Mouse (Mus musculus) ES-Bruce4 (cell line): Measurements from ENCODE around the gene Bbs10. TPM values are rescaled to one million over a fixed set of nuclear protein-coding genes. Genes with fewer than 3 reads are reported as not detected.

Experiments used
- H3K27ac ChIP-seq: 2 replicates; pipeline ENCODE4 v1.5.1; 2012; ENCODE audit warnings: low read length, inconsistent platforms; ENCODE audit not compliant: insufficient read depth
- H3K27me3 ChIP-seq: 2 replicates; pipeline ENCODE4 v1.6.1; 2012; ENCODE audit warnings: mild to moderate bottlenecking, low read length, inconsistent platforms; ENCODE audit not compliant: control insufficient read depth, poor library complexity, insufficient read depth, severe bottlenecking
- H3K36me3 ChIP-seq: 2 replicates; pipeline ENCODE4 v1.6.1; 2012; ENCODE audit warnings: inconsistent platforms, mild to moderate bottlenecking, low read length, moderate library complexity; ENCODE audit not compliant: control insufficient read depth, poor library complexity, insufficient read depth, severe bottlenecking
- H3K4me1 ChIP-seq: one replicate; pipeline ENCODE4 v1.8.1; 2011; ENCODE audit warnings: low read length; ENCODE audit not compliant: control insufficient read depth, insufficient read depth
- H3K4me3 ChIP-seq: 2 replicates; pipeline ENCODE4 v1.5.1; 2011; ENCODE audit warnings: low read depth, mild to moderate bottlenecking, low read length
- H3K9ac ChIP-seq: 2 replicates; pipeline ENCODE4 v1.6.1; 2012; ENCODE audit warnings: low read depth, mild to moderate bottlenecking, inconsistent platforms; ENCODE audit not compliant: poor library complexity, severe bottlenecking
- H3K9me3 ChIP-seq: replicated peaks from 2 replicates; pipeline ENCODE4 v1.6.1; 2012; ENCODE audit warnings: mild to moderate bottlenecking, low read length, inconsistent platforms; ENCODE audit not compliant: control insufficient read depth, poor library complexity, insufficient read depth, severe bottlenecking
- CTCF ChIP-seq: IDR thresholded peaks from one replicate; pipeline ENCODE4 v1.8.1; 2011; ENCODE audit warnings: low read depth, low read length
- EP300 ChIP-seq: IDR thresholded peaks from 2 replicates; pipeline ENCODE4 v1.6.1; 2011; ENCODE audit warnings: low read depth, low read length; ENCODE audit not compliant: insufficient read depth
- POLR2A ChIP-seq: IDR thresholded peaks from one replicate; pipeline ENCODE4 v1.8.1; 2011; ENCODE audit warnings: low read length; ENCODE audit not compliant: insufficient read depth
- polyA plus RNA-seq: library from polyadenylated mRNA; stranded (reverse); fragments of >200 nt; gene quantifications from 2 replicates; pipeline ENCODE4 v1.2.4, GENCODE M21; 2011; ENCODE audit warnings: low read depth; ENCODE audit not compliant: missing spikeins, insufficient read depth, insufficient read length

The Bbs10 gene
- polyA plus RNA-seq: 3.4 and 4.4 TPM in 2 replicates

DNA sequence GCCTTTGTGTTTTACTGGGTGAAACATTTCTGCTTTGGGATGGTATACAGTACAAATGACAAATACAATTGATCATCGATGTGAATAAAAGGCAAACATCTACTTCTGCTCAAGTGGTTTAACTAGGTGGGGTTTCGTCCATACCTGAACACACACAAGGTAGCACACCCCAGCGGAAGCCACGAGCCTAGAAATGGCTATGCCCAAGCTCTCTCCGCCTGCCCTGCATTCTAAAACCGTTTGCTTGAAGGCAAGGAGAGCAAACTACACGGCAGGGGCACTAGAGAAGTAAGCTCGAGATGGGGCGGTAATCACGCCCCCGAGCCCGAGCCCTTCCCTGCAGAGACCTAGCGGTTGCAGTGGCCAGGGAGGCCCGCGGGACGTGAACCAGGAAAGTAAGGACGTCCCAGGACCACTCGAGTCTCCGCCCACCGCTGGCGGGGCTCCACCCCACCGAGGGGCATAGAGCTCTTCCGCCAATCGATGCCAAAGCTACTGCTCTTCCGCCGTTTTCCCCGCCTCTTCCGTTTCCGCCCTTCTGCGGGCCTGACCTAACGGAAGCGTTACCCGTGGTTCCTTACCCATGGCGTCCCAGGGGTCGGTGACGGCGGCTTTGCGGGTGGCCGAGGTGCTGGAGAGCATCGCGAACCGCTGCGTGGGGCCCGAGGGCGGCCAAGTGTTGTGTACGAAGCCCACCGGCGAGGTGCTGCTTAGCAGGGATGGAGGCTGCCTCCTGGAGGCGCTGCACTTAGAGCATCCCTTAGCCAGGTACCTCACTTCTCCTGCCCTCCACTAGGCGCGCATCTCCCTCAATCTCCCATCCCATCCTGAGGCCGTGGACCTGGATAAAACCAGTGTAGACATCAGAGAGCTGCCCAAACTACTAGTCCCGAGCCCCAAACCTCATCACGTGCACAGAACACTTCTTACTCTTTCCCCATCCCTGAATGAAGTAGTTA is at the start of gene Bbs10:
TSS of gene Bbs10 (plus strand) at position 540 of the 959 bp plus-strand sequence.
- Histone ChIP-seq H3K4me3 (peak within 1 kb of the TSS; percentile 96), H3K27ac (no peak within 1 kb of the TSS), H3K4me1 (peaks cover 1% of the 10 kb centered on the region), H3K9ac (peak within 1 kb of the TSS; percentile 71), H3K27me3 (no peaks in the 10 kb centered on the region), H3K36me3 (0 out of 2 replicates have a peak, but pooled peaks cover 4% of the 10 kb centered on the region), H3K9me3 (no peaks in the 10 kb centered on the region)
- TF ChIP-seq POLR2A: peak; percentile 67
- no peak for TF ChIP-seq EP300
- TF ChIP-seq CTCF: peak; percentile 61

DNA sequence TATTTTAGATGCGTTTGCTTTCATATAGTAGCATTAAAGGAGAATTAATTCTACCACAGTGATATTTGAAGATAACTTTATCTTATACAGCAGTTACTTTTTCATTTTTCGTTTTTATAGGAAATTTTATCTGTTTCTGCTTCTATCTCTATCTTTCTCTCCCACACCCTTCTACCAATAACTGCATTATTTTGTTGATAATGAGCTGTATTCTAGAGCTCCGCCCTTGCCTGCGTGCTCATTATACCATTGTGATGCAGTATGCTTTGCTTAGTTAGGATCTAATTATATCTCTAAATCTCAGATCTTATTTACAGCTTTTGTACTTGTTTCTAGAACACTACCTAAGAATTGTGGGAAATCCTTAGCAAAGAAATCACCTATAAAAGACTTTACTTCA is 48.3 kb upstream of the Bbs10 start:
- H3K9me3 ChIP-seq: no peaks in the 10 kb centered on the region
- no peaks in the 10 kb centered on the region for H3K36me3 ChIP-seq
- no peaks in the 10 kb centered on the region for H3K4me1 ChIP-seq
- no peak for TF ChIP-seq EP300
- TF ChIP-seq CTCF: no peak
- no peak for TF ChIP-seq POLR2A
- H3K27me3 ChIP-seq: no peaks in the 10 kb centered on the region
- H3K27ac ChIP-seq: no peak overlapping the region
- no peak overlapping the region for H3K9ac ChIP-seq
- no peak overlapping the region for H3K4me3 ChIP-seq

DNA sequence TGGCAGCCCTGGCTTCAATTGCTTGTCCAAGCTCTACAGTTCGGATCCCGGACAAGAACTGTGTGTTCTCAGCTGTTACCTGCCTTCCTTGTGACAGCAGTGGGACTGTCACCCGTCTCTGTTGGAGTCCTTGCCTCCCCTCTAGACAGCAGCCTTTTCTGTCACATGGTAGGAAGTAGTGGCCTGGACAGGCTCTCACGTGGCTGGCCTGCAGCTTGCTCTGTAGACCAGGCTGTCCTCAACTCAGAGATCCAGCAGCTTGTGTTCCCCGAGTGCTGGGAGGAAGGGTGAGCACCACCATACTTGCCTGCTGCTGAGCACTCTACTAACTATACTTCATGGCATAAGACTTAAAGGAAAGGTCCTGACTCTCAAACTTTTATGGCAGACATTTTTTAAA is 46.8 kb upstream of the Bbs10 start:
- H3K4me3 ChIP-seq: no peak overlapping the region
- H3K9me3 ChIP-seq: no peaks in the 10 kb centered on the region
- H3K27ac ChIP-seq: no peak overlapping the region
- no peak overlapping the region for H3K9ac ChIP-seq
- no peaks in the 10 kb centered on the region for H3K36me3 ChIP-seq
- no peak for TF ChIP-seq POLR2A
- no peak for TF ChIP-seq EP300
- TF ChIP-seq CTCF: no peak
- no peaks in the 10 kb centered on the region for H3K4me1 ChIP-seq
- H3K27me3 ChIP-seq: no peaks in the 10 kb centered on the region

DNA sequence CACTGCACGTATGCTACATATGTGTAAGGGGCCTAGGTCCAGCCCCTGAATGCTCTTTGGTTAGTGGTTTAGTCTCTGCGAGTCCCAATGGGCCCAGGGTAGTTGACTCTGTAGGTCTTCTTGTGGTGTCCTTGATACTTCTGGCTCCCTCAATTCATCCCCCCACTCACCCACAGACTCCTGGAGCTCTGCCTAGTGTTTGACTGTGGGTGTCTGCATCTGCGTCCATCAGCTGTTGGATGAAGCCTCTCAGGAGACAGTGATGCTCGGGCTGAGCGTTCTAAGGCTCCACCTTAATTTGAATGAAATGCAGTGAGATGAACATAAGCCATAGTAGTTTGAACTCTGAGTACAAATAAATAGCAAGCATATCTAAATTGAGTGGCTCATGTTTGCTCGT is 43.3 kb upstream of the Bbs10 start:
- no peak overlapping the region for H3K9ac ChIP-seq
- H3K4me1 ChIP-seq: no peaks in the 10 kb centered on the region
- no peaks in the 10 kb centered on the region for H3K9me3 ChIP-seq
- no peak overlapping the region for H3K27ac ChIP-seq
- H3K36me3 ChIP-seq: no peaks in the 10 kb centered on the region
- TF ChIP-seq POLR2A (no peak), EP300 (no peak), CTCF (no peak)
- H3K4me3 ChIP-seq: no peak overlapping the region
- no peaks in the 10 kb centered on the region for H3K27me3 ChIP-seq

DNA sequence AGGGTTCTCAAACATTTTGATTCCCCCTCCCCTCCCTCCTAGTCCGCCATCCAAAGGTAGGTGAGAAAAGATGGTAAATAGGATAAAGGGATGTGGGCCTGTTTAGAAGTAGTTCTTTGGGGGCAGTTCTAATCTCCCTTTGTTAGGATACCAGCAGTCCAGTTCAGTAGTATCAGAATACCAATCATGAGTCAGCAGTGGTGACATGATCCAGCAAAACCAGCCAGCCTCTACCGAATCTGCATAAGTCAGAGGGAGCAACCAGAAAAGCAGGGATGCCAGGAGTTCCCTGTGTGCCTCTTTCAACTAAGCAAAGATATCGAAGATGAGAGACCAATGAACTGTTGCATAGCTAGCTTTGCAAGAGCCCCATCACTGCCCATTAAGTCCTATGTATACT is 42.3 kb upstream of the Bbs10 start:
- Histone ChIP-seq H3K4me3 (no peak overlapping the region), H3K9ac (no peak overlapping the region), H3K27ac (no peak overlapping the region), H3K9me3 (no peaks in the 10 kb centered on the region), H3K27me3 (no peaks in the 10 kb centered on the region), H3K36me3 (no peaks in the 10 kb centered on the region), H3K4me1 (no peaks in the 10 kb centered on the region)
- TF ChIP-seq POLR2A (no peak), CTCF (no peak), EP300 (no peak)

DNA sequence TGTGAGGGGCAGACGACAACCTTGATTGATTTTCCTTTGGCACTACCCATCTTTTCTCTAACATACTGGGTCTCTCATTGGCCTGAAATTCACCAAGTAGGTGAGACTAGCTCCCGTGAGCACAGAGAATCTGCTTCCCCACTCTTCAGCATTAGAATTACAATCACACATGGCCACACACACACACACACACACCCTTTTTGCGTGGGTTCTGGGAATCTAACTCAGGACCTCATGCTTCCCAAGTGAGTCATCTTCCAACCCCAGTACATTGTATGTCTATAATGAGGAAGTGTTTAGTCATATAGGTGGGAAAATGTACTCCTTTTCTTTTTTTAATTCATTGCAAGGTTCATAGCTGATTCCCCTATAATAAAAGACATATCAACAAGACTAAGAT is 41.1 kb upstream of the Bbs10 start:
- no peaks in the 10 kb centered on the region for H3K36me3 ChIP-seq
- H3K9ac ChIP-seq: no peak overlapping the region
- no peaks in the 10 kb centered on the region for H3K4me1 ChIP-seq
- H3K27me3 ChIP-seq: no peaks in the 10 kb centered on the region
- no peak overlapping the region for H3K27ac ChIP-seq
- H3K4me3 ChIP-seq: no peak overlapping the region
- TF ChIP-seq CTCF (no peak), POLR2A (no peak), EP300 (no peak)
- no peaks in the 10 kb centered on the region for H3K9me3 ChIP-seq
